Mouse (Mus musculus) frontal cortex, postnatal 10 days (tissue): ENCODE measurements around the gene Cat.
A peak's percentile ranks its signal among the peaks of the same experiment; 100 is the strongest.

ENCODE experiments used
- DNase-seq, 2 experiments: peaks; one replicate each; pipeline ENCODE4 v3.0.0; 2022; ENCODE audit warnings: low spot score in 2 of 2, mixed read lengths in 1 of 2

The Cat gene

DNA sequence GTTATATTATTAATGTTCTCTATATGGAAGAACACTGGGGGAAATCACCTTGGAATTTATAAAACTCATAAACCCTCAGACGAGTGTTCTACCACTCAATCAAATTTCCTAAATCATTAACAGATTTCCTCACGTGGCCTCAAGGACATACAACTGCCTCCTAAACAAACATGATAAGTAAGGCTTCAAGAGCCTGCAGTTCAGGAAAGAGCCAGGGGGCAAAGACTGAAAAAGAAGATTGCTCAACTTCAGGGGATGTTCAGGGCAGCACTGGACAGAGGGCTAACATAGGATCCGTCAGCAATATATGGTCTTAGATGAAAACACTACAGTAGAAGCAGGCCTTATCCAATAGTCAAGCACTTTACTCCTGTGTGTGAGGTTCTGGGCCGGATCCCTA lies 7.5 kb downstream of the Cat start:
- DNase-seq, result no peak

DNA sequence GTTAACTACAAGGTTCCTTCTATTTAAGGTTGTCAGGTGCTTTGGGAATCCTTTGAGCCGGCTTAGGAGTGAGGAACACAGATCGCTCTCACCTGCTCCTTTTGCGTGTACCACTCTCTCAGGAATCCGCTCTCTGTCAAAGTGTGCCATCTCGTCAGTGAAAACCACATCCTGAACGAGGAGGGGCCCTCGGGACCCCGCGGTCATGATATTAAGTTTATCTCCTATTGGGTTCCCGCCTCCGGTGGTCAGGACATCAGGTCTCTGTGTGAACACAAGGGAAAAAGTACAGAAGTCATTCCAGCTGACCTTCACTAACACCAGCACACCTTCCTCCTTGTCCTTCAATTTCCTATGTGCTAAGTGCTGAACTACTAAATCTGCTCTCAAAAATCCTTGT lies 8.3 kb downstream of the Cat start:
- no peak for DNase-seq

DNA sequence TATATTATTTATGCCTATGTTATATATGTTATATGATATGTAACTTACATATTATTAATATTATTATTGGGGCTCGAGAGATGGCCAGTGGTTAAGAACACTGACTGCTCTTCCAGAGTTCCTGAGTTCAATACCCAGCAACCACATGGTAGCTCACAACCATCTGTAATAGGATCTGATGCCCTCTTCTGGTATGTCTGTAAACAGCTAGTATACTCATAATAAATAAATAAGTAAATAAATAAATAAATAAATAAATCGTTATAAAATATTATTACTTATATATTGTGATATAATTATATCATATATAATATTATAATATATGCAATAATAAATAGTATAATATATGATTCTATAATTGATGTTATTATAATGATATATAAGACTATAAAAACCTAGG lies 8.8 kb downstream of the Cat start:
- DNase-seq, result no peak

DNA sequence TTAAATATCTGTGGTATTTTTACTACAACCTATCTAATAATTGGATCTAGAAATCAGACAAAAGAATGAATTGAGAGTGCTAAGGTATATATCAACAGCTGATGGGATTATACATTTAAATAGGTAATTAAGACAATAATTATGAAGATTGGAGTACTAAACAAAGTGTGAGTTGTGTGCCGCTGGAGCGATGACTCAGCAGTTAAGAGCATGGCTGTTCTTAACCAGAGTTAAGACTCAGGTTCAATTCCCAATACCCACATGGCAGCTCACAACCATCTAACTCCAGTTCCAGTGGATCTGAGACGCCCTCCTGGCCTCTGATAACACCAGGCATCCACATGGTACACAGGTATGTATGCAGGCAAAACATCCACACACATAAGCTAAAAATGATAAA lies 11.6 kb downstream of the Cat start:
- no peak for DNase-seq

DNA sequence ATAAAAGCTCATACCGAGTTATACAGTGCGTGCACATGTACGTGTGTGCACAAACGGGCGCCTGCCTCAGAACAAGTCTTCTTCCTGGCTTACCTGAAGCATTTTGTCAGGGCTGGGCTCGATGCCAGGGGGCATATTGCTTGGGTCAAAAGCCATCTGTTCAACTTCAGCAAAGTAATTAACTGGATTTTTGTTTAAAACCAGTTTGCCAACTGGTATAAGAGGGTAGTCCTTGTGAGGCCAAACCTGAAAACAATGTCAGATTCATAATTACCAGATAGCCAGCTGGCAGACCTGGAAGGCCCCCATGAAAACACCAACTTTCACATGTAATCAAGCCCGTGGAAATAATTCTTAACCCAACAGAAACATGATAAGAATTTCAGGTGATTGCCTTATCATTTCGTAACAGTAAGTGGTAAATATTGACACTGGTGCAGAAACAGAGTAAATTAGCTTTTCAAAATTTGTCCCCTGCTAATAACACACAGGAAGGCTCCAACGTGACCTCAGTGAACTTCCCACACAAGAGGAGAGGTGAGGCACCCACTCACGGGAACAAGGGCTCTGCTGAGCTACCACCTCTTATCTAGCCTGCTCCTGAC lies 17.9 kb downstream of the Cat start:
- DNase-seq, result no peak

DNA sequence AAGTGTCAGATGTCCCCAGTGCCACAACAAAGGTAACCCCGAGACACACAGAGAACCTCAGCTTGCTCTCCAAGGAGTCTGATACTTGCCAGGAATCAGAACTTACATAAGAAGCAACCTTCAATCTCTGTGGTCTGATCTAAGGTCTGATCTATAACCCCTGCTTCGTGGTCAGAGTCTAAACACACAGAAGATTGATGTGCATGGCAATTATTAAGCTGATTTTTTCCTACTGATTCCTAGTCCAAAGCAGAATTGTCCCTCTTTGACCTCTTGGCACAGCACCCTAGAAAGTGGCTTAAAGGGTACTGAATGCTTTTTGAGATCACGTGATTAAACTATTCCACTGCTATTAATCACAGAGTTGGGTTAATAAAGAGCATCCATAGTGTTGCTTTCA lies 18.7 kb downstream of the Cat start:
- DNase-seq, result no peak

DNA sequence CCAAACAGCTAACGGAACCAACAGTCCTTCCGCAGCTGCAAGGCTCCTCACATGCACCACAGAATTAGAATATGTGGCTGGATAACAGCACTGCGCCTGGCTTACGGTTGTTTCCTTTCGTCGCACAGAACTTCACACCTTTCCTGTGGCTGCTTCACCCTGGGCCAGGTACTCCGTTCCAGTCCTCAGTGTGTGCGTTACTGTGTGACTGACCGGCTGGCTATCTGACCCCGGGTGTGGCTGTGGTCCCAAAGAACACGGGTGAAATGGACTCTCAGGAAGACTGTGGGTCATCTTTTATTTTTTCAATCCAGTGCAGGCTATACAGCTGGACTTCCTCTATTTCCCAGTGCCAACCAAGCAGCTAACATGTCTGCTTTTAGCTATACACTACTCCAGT lies 19.5 kb downstream of the Cat start:
- DNase-seq, result no peak

DNA sequence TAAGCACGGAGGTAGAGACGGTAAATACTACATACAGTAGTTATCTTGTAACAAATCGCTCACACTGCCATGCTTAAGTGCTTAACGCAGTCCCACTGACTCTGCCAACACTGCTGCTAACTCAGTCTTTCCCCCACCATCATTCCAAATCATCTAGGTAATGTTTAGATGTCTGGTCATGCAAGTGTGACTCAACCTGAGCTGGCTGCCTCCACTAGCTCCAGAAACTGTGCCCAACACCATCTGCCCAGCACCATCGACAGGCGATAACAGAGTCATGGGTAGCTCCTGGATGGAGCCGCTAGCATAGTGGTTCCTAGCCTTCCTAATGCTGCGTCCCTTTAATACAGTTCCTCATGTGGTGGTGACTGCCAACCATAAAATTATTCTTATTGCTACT lies 20.4 kb downstream of the Cat start:
- DNase-seq, result no peak

DNA sequence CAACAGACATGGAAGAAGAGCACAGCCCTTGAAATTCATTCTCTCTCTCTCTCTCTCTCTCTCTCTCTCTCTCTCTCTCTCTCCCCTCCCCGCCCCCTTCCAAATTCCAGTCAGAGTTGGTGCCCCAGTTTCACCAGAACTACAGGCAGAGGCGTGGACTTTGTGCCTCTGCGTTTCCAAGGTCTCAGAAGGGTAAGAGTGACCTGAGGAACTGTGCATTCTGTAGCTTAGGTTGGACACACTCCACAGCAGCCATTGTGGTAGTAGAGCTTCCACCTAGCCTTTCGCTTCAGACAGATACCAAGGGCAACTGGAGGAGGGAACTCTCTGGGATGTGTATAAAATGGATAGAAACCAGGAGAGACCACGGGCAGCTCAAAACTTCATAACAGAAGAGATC lies 22.2 kb downstream of the Cat start:
- DNase-seq, result no peak

DNA sequence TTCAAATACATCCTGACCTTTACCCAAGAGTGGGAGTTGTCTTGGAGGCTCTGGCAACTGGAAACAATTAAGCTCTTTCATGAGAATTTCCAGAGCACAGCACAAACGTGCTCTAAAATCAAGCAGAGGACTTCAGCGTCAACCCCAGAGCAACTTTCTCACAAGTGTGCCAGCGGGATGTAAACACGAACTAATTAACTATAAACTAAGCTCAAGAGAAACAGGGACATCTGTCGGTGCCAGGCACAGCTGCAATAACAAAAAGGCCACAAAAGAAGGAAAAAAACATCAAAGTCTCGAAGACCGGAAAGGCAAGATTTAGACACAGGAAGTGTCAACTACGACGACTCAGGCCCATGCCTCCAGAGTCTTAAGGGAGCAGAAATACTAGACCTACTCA lies 23.2 kb downstream of the Cat start:
- no peak for DNase-seq

DNA sequence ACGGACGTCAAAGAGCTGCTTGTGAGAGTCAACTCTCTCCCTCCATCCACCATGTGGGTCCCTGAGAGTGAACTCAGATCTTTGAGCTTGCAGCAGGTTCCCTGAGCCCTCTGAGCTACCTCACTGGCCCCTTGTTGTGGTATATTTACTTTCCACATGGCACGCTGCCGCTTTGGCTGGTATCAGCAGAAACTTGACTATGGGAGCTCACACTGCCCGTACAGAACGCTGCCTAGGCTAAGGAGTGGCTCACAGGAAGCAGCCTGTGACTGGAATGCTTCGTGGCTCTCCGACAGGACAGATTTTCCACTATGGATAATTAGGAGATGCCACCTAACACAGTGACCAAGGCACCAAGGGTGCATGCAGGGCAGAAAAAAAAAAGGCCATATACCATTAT lies 23.8 kb downstream of the Cat start:
- DNase-seq, result no peak

DNA sequence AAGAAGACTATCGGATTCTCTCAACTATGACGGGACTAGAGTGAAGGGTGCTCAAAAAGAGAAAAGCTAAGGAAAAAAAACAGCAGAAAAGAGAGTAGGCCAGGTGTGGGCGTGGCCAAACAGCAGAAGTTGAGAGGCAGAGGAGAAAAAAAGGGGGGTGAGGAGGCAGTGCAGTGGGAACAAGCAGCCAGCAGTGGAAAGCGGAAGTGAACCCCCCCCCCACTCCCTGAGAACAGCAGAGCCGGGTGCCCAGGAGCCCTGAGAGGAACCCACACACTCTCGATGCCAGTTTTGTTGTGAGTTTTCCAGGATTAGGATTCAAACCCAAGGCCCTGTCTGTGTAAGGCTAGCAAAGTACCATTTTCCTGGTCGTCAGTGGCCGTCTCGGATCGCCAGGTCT lies 25.9 kb downstream of the Cat start:
- DNase-seq, result no peak

DNA sequence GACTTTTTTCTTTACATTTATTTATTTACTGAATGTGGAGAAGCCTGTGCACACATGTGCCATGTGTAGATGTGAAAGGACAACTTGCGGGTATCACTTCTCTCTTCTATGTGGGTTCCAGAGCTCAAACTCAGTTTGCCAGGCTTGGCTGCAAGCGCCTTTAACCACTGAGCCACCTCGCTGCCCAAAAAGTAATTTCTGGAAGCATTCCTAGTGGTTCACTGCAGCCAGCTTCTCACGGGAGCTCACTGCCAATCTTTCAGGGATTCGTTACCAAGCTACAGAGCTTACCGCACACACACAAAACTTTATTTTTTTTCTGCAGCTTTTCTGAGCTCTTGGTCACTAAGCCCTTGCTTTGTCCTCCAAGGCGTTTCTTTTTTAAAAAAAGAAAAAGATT lies 27.3 kb downstream of the Cat start:
- DNase-seq, result no peak

DNA sequence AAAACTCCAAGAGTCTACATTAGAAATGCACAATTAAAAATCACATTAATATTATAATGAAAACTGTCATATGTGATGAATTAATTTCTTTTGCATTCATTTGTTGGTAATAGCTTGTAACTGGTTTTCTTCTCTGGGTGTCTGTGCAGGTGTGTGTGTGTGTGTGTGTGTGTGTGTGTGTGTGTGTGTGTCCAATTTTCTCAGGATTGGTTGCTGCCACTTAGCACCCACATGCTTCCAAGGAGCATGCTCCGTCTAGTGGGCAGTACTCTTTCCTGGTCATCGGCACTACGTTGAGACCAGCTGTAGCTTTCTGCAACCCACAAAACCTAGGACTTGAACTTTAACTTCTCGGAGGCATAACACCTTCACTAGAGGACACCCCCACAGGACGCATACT lies 27.9 kb downstream of the Cat start:
- DNase-seq, result no peak

DNA sequence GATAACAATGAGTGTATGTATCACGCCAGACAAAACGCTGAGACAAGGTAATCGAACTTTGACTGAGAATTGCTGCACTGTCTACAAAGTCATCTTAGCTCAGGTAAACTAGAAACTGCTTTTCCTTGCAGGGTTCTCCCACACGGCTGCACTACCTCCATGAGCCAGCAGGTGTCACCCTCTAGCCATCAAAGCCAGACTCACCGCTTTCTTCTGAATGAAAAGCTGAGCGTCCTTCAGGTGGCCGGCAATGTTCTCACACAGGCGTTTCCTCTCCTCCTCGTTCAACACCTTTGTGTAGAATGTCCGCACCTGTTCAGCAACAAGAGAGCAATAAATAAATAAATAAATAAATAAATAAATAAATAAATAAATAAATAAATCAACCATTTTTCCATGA lies 28.3 kb downstream of the Cat start:
- peak; percentile 48 to 81 for DNase-seq

DNA sequence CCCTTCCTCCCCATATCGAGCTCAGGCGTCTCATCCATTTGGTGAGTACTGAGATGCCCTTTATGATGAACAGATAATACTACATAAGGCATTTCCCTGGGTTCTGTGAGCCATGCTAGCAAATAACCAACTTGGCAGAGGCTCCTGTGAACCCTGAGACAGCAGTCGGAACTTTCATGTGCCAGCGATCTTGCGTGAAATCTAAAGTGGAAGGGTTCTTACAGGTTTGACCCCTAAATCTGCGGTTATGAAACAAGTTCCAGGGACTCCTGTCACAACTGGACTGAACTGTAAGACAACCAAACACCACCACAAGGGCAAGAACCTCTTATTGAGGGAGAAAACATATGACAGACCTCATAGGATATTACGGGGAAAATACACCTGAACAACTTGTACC lies 29.2 kb downstream of the Cat start:
- no peak for DNase-seq

DNA sequence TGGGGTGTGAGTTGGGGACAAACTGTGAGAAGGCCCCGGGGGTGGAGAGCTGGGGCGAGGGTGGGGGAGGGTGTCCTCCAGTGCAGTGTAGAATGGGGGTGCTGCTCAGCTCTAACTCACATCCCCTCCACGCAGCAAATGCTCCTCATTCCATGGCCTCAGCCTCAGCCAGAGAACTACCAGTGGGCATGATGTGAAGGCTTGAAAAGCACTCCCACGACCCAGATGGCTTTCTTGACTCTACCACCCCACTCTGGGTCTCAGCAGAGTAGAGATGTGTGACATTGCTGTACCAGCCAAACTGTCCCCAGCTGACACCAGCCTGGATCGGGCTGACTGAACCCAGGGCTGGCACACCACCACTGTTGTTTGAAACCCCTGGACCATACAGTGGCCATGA lies 32.4 kb downstream of the Cat start:
- no peak for DNase-seq

DNA sequence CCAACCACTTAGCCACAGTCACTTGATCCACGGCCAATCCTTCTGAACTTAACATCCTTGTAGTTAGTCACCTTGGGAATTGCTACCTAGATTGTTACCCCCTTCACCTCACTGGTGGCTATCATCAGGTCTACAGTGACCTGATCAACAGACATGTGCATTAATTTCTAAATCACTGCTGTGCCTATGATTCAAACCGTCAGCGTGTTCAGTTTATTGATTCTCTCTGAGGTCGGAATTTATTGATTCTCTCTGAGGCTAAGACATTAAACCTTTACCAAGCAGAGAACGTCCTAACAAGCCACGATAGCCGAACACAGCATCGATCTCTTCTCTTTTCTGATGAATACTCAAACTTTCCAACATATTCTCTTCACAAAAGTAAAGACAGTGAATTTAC lies 34.7 kb downstream of the Cat start:
- no peak for DNase-seq

DNA sequence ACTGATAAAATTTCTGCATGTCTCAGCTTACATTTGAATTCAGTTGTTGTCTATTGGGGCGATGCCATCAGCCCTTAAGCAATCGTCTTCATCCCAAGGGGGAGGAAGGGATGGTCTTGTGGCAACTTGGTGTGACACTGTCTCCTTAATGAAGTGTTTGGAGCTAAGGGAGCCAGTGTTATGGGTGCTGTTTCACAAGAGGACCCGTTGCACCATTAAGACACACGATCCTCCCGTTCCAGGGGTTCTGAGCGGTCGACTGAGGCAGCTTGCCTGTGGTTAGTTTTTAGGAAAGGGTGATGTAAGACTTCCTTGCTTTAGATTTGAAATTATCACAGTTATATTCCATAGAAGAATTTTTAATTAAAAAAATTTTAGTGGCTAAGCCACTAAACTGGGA lies 35.1 kb downstream of the Cat start:
- no peak for DNase-seq

DNA sequence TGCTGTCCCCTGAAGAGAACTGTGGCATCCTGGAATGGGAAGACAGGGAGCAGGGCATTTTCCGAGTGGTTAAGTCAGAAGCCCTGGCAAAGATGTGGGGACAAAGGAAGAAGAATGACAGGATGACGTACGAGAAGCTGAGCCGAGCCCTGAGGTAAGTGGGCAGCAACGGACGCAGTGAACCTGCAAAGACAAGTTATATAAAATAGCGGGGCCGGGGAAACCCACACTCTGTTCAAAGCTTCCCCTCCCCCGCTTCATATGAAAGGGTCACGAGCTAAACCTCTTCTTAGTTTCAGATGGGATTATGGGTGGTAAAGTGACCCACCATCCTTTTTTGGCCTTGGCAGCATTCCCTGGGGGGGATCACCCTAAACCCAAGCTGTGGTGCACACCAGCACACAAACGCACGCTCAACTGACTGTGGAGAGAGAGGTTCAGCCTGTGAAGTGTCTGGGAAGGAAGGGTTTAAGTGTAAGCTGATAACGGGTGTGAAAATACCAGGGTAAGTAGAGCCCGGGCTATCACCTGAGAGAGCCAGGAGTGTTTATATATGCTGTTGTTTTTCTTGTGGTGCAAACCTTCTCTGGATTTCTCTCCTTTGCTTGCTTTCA lies 35.9 kb downstream of the Cat start:
- no peak for DNase-seq

DNA sequence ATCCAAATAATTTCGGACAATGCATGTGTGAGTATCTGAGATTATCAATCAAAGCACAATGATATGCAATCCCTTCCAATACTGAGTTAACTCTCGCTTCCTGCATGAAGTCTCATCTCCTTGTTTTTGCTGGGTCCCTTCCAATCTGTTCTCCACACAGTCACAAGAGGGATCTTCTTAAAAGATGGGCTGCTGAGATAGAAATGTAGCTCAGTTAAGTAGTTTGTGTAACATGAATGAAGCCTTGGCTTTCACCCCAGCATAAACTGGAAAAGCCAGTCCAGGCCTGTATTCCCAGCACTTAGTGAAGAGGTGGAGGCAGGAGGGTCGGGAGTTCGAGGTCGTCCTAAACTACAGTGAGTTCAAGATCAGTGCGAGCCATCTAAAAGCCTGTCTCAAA lies 38.6 kb downstream of the Cat start:
- DNase-seq, result no peak

DNA sequence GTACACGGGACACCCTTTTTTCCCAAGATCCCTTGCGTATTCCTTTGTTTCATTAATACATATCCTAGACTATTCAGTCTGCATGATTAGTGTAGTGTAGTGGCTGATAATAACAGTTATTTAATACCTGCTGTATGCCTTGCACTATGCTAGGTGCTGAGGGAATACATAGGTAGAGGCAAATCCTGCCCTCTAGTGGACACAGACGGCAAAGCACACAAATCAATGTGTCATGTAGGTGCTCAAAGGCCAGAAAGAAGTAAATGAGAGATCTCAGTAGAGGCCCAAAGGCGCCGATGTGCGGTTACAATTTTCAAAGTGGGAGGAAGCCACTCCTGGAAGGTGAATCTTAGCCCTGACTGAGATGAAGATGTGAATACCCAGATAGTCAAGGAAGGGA lies 39.2 kb downstream of the Cat start:
- DNase-seq, result no peak

DNA sequence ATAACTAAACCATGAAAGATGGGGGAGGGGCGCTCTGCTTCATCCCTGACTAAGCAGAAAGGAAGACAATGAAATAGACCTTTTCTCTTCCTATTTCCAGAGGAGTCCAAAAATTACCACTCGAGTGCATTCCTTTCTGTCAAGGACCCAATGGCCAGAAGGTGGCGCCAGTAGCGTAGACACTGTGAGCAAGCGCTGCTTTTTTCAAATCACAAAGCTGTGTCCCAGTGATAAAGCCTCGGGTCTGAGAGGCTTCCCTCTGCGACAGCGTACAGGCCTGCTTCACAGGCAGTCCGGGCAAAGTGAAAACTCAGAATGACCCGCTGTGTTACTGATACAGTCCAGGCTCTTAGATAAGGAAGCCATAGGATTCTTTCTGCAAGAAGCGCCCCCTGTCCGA lies 45.2 kb downstream of the Cat start:
- peak; percentile 54 to 77 for DNase-seq

DNA sequence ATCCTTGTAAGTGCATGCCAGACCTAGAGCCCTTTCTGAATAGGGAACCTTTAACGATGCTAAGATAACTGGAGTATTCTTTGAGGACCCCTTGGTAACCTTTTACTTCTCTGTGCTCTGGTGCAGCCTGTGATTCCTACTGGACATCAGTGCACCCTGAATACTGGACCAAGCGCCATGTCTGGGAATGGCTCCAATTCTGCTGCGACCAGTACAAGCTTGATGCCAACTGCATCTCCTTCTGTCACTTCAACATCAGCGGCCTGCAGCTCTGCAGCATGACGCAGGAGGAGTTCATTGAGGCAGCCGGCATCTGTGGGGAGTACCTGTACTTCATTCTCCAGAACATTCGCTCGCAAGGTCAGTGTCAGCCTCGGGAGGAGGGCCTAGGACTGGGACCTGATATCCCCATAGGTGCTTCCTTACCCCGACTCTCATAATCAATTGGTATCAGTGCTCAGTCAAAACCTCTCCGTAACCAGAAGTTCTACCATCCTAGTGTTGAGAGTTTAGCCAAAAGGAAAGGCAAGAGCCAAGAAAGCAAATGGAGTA lies 45.8 kb downstream of the Cat start:
- no peak for DNase-seq
